Mouse (Mus musculus) mouse embryonic stem cell (cell line): Measurements from ENCODE around the gene Zmynd12.

Source experiments
- in situ Hi-C, 2 experiments: fragments of 300-500 bp; cut with MboI; formaldehyde crosslinking; loops; 1 replicate in 1 of 2; 3 replicates in 1 of 2; pipeline ENCODE4 v1.14.3; 2019 to 2020; ENCODE audit warnings: low sequenced_read_pairs in 2 of 2, low pct_unique_long_range_greater_than_20kb in 1 of 2, mixed read lengths in 1 of 2; ENCODE audit not compliant: unreplicated experiment in 1 of 2

The Zmynd12 gene

DNA sequence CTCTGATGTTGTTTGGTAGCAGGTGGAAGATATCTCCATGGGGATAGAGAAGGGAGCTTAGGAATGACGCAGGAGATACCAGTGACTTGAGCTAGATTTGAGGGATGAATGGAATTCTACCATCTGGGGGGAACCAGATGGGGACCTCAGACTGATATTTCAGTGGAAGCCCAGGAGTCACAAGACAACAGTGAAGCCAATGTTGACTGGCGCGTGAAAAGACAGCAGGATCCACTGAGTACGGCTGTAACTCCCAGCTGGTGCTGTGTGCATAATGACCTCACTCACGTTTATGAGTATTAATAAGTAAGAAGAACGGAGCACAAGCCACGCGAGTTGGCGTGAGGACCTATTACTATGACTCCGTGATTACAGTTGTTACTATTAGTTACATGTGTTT, 67.1 kb downstream of the Zmynd12 start:
- in situ Hi-C loops, result no loop called here

GRCm38 (mm10) chr4:119490806-119491205, 68.2 kb downstream of the Zmynd12 start:
- in situ Hi-C loops, result no loop called here

DNA sequence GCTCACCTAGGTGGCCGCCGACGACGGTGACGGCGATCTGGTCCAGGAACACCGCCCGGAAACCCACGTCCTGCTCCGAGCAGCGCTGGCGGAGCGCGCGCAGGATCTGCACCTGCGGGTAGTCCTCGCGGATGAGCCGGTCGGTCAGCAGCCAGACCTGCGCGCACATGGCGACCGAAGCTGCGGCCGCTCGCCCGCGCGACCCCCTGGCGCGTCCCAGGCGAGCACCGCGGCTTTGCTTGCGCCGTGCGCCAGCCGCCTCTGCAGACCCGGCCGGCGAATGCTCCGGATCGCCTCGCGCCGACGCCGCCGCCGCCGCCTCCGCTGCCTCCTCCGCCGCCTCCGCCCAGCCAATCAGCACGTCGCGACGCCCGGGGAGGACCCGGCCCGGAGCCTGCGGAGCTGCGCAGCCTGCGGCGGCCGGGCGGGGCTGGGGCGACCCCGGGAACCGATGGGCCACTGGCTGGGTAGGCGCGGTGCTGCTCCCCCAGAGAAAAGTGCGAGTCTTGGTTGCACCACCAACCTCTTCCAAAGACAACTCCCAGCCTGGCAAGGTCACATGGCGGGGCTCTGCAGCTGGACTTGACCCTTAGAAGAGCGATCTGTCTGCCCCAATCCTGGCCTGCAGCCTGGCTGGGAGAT, 69.8 kb downstream of the Zmynd12 start, which contains the start of gene Rimkla:
Gene Rimkla (minus strand): TSS at position 338 of the 642 bp plus-strand sequence.
- in situ Hi-C loops, result no loop called here

- in situ Hi-C loops, result no loop called here
Observed at GRCm38 (mm10) chr4:119492933-119493327, 70.3 kb downstream of the Zmynd12 start.

DNA sequence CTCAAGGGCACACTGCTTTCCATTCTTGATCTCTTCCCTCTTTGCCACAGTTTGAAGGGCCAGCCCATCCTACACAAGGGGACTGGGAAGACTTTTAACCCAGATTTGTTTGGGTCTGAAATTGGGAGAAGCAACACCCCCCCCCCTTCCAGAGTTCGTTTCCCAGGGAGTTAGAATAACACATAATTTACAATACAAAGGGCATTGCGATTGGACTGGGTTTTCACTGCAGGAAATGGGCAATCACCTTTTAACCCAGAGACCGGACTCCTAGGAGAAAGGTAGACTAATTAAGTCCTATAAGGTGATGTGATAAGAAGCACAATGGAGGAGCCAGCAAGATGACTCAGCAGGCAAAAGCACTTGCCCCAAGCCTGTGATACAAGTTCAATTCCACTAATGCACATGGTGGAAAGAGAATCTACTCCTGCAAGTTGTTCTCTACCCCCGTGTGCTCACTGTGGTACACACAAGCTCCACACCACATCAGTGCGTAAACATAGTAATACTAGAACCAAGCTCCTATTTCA, 75.8 kb downstream of the Zmynd12 start:
- in situ Hi-C loops, result no loop called here

DNA sequence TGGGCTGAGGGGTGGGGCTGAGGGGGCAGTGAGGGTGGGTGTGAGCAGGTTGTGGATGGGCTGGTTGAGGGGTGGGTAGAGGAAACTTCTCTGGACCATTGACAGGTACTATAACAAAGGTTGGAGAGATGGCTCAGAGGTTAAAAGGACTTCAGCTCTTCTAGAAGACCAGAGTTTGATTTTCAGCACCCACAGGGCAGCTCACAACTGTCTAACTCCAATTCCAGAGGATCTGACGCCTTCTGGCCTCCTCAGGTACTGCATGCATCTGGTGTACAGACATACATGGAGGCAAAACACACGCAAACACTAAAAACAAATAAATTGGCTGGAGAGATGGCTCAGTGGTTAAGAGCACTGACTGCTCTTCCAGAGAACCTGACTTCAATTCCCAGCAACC, 89.0 kb downstream of the Zmynd12 start:
- in situ Hi-C loops, result no loop called here

DNA sequence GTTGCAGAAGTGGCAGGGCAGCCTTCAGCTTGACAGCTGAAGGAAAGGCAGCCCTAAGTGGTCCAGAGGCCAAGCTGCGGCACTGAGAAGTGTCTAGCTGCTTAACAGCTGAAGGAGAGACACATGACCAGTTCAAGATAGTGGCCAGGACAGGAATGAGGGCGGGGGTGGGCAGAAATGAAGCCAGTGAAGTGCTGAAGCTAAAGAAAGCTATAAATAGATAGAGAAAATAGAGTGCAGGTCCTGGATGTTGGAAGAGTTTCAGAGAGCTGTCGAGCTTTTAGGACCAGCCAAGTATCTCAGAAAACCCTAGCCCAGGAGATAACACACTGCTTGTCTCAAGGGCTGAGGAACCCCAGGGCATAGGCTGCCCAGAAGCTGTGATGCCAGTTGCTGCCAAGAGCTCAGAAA, 90.1 kb downstream of the Zmynd12 start:
- in situ Hi-C loops, result no loop called here
